Mouse (Mus musculus) hindbrain, embryonic 13.5 days (tissue): ENCODE measurements around the gene Sugp1. TPM values are rescaled to one million over a fixed set of nuclear protein-coding genes. Genes with fewer than 3 reads are reported as not detected.

Experiments
- ATAC-seq: fragments of 200-750 bp; cut with Nextera tagmentation; 2 replicates; pipeline ENCODE4 v1.8.0; 2017; ENCODE audit warnings: moderate TSS enrichment; ENCODE audit not compliant: low FRiP score
- H3K27ac ChIP-seq: fragments of 300-500 bp; sonication (generic); 2 replicates; pipeline ENCODE4 v1.5.1; 2015; ENCODE audit warnings: inconsistent platforms, mild to moderate bottlenecking, moderate library complexity
- H3K27me3 ChIP-seq: fragments of 300-500 bp; sonication (generic); 2 replicates; pipeline ENCODE4 v1.6.1; 2015; ENCODE audit warnings: mild to moderate bottlenecking, inconsistent platforms
- H3K36me3 ChIP-seq: fragments of 300-500 bp; sonication (generic); 2 replicates; pipeline ENCODE4 v1.6.1; 2015; ENCODE audit warnings: mild to moderate bottlenecking, inconsistent platforms
- H3K4me1 ChIP-seq: fragments of 300-500 bp; sonication (generic); replicated peaks from 2 replicates; pipeline ENCODE4 v1.6.1; 2015; ENCODE audit warnings: inconsistent platforms
- H3K4me2 ChIP-seq: fragments of 300-500 bp; sonication (generic); 2 replicates; pipeline ENCODE4 v1.6.1; 2015; ENCODE audit warnings: inconsistent platforms, mild to moderate bottlenecking, moderate library complexity
- H3K4me3 ChIP-seq: fragments of 300-500 bp; sonication (generic); 2 replicates; pipeline ENCODE4 v1.5.1; 2015; ENCODE audit warnings: mild to moderate bottlenecking, inconsistent platforms
- H3K9ac ChIP-seq: fragments of 300-500 bp; sonication (generic); 2 replicates; pipeline ENCODE4 v1.6.1; 2015; ENCODE audit warnings: mild to moderate bottlenecking, inconsistent platforms
- H3K9me3 ChIP-seq: fragments of 300-500 bp; sonication (generic); 2 replicates; pipeline ENCODE4 v1.6.1; 2016; ENCODE audit warnings: inconsistent platforms
- WGBS: fragments of 180-500 bp; shearing (Covaris S2); methylation state at CpG from one replicate; pipeline ENCODE4 v1.1.7; 2015; 5-methylcytosine and 5-hydroxymethylcytosine counted together
- microRNA-seq: library from miRNA; unstranded; fragments of <30 nt; microRNA quantifications from one replicate; pipeline ENCODE4, GENCODE M21; 2016
- polyA plus RNA-seq: library from polyadenylated mRNA; unstranded; fragments of >200 nt; fragmentation: Nextera tagmentation; extraction: Ambion mirVana; gene quantifications from 2 replicates; pipeline ENCODE4 v1.2.1, GENCODE M21; 2015

Gene Sugp1
- polyA plus RNA-seq, 1 experiment from 2014 or later, result 61.0 TPM

DNA sequence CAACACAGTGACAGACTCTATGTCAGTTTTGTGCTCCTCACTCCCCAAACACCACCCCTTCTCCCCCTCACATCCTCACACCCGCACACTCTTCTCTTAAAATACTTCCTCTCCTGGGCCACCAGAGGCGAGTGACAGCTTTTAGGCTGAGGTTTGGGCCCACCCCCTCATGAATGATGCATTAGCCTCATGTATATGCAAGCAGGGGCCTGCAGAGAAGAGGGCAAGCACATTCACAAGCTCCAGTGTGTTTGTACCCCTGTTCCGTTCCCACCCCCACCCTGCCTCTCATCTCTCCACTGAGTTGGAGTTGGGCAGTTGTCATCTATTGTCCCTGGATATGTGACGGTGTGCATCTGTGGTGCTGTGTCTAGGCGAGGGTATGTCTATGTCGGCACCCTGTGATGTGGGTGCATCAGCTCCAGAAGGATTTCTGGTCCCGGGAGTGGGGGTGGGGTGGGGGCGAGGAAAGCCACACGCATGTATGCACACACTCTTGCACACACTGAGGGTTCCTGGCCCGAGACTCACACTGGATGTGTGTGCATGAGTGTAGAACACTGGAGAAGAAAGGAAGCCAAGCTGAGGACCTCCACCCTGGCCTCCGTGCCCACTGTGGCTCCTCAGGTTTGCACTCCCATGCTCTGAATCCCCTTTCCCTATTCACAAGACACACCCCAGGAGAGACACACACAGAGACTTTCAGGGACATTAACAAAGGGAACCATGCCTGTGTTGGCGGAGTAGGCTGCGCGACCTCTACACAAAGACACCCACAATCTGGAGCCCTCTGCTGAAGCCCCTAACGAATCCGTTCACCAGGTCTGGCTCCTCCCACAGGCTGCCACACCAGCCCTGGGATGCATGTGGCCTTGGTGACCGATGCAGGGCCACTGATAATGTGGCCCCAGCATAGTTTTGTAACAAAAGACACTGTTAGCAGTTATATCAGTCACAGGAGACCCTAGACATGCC is 76.4 kb downstream of the Sugp1 start:
- H3K36me3 ChIP-seq, result peaks cover 21% of the 10 kb centered on the region
- peak overlapping the region; percentile 74 for H3K4me3 ChIP-seq
- no peaks in the 10 kb centered on the region for H3K9me3 ChIP-seq

DNA sequence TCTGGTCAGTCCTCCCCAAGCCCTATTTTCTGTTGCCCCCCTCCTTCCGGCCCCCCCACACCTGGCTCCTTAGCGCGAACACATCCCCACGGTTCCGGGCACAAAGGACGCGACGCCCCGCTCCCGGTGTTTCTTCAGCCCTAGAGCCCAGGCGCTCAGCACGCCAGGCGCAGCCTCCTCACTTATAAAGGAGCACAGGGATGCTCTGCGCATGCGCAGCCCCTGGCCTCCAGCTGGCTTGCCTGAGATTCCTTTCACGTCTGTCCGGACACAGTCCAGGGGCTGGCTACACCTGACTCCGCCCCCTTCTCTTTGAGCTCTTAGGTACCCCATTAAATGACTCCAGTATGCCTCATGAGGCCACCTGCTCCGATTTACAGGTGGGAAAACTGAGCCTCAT is 78.1 kb downstream of the Sugp1 start, which contains the start of gene Ncan:
TSS of gene Ncan (minus strand) at position 207 of the 400 bp plus-strand sequence.
- under 1% methylated on average over 19 of the region's 19 CpGs for WGBS

More for the DNA sequence above, 76.4 kb downstream of the Sugp1 start:
- H3K27ac ChIP-seq, result peak overlapping the region; percentile 99
- peak overlapping the region; percentile 95 for H3K9ac ChIP-seq
- WGBS, result 3% methylated on average over 17 of the region's 17 CpGs
- peak; percentile 83 for ATAC-seq
- peaks cover 36% of the 10 kb centered on the region for H3K4me1 ChIP-seq
- peak overlapping the region; percentile 89 for H3K4me2 ChIP-seq
- H3K27me3 ChIP-seq, result peaks cover 33% of the 10 kb centered on the region

More for the DNA sequence above, 78.1 kb downstream of the Sugp1 start, which contains the start of gene Ncan:
- Histone ChIP-seq H3K4me2 (peak within 1 kb of the TSS; percentile 89), H3K9me3 (no peaks in the 10 kb centered on the region), H3K4me3 (peak within 1 kb of the TSS; percentile 74), H3K27ac (peak within 1 kb of the TSS; percentile 99), H3K4me1 (peaks cover 26% of the 10 kb centered on the region), H3K27me3 (peaks cover 25% of the 10 kb centered on the region), H3K9ac (peak within 1 kb of the TSS; percentile 95), H3K36me3 (peaks cover 5% of the 10 kb centered on the region)
- peak; percentile 69 for ATAC-seq

Small RNAs within 50 kb of the gene (microRNA-seq; reads per million reads assigned to microRNA genes)
- gene Mir7066, result 2.1 reads per million

Other genes with a start within 250 kb of the Sugp1 start
- 31.5 and 34.1 TPM in 2 replicates for gene Gmip, start 234.1 kb upstream of the Sugp1 start, polyA plus RNA-seq
- 0.78 and 0.83 TPM in 2 replicates for gene Lpar2, start 220.4 kb upstream of the Sugp1 start, polyA plus RNA-seq
- 62.9 and 69.2 TPM in 2 replicates for gene Pbx4, start 210.3 kb upstream of the Sugp1 start, polyA plus RNA-seq
- gene Cilp2, start 155.1 kb upstream of the Sugp1 start, polyA plus RNA-seq, result 3.5 and 3.6 TPM in 2 replicates
- gene Tssk6, start 140.6 kb upstream of the Sugp1 start, polyA plus RNA-seq, result 3.4 and 4.5 TPM in 2 replicates
- gene Ndufa13, start 140.3 kb upstream of the Sugp1 start, polyA plus RNA-seq, result 187 and 198 TPM in 2 replicates
- gene Yjefn3, start 140.1 kb upstream of the Sugp1 start, polyA plus RNA-seq, result 12.3 and 12.8 TPM in 2 replicates
- 25.0 and 26.6 TPM in 2 replicates for gene Gatad2a, start 46.4 kb upstream of the Sugp1 start, polyA plus RNA-seq
- 72.0 and 80.7 TPM in 2 replicates for gene Mau2, start 79 bp upstream of the Sugp1 start, polyA plus RNA-seq
- gene Tm6sf2, start 30.1 kb downstream of the Sugp1 start, polyA plus RNA-seq, result 1.9 TPM in 2 replicates
- gene Hapln4, start 40.6 kb downstream of the Sugp1 start, polyA plus RNA-seq, result 0.39 and 0.75 TPM in 2 replicates
- 128 and 135 TPM in 2 replicates for gene Ncan, start 78.1 kb downstream of the Sugp1 start, polyA plus RNA-seq
- gene Nr2c2ap, start 88.5 kb downstream of the Sugp1 start, polyA plus RNA-seq, result 32.6 and 36.4 TPM in 2 replicates
- 12.5 and 14.3 TPM in 2 replicates for gene Rfxank, start 96.3 kb downstream of the Sugp1 start, polyA plus RNA-seq
- 53.6 and 58.2 TPM in 2 replicates for gene Borcs8, start 96.7 kb downstream of the Sugp1 start, polyA plus RNA-seq
- gene Mef2b, start 96.9 kb downstream of the Sugp1 start, polyA plus RNA-seq, result 0.40 TPM in 2 replicates
- gene Tmem161a, start 129.5 kb downstream of the Sugp1 start, polyA plus RNA-seq, result 44.3 and 52.3 TPM in 2 replicates
- gene Slc25a42, start 169.5 kb downstream of the Sugp1 start, polyA plus RNA-seq, result 5.3 and 5.4 TPM in 2 replicates
- gene Sugp2, start 191.4 kb downstream of the Sugp1 start, polyA plus RNA-seq, result 72.1 and 81.8 TPM in 2 replicates
- gene Armc6, start 191.7 kb downstream of the Sugp1 start, polyA plus RNA-seq, result 79.1 and 89.7 TPM in 2 replicates
- 47.0 TPM in 2 replicates for gene Homer3, start 240.0 kb downstream of the Sugp1 start, polyA plus RNA-seq